Mouse (Mus musculus) brain, embryonic 14.5 days (tissue): ENCODE results near the gene Serpinh1. TPM values are rescaled to one million over a fixed set of nuclear protein-coding genes. Genes with fewer than 3 reads are reported as not detected.
A peak's percentile ranks its signal among the peaks of the same experiment; 100 is the strongest.

Source experiments
- DNase-seq: peaks from one replicate; pipeline ENCODE4 v3.0.0-alpha.2; 2011; ENCODE audit warnings: low read depth
- CTCF ChIP-seq: fragments of 200-500 bp; IDR thresholded peaks from 2 replicates; pipeline ENCODE4 v1.5.1; 2012; ENCODE audit warnings: inconsistent platforms, mild to moderate bottlenecking, moderate library complexity, borderline replicate concordance; ENCODE audit not compliant: insufficient read depth, insufficient read length; ENCODE audit errors: extremely low read depth
- POLR2A ChIP-seq: fragments of 200-500 bp; IDR thresholded peaks from 2 replicates; pipeline ENCODE4 v1.6.1; 2012; ENCODE audit warnings: mild to moderate bottlenecking, inconsistent platforms, borderline replicate concordance; ENCODE audit not compliant: poor library complexity, insufficient read depth, insufficient read length, severe bottlenecking; ENCODE audit errors: extremely low read depth
- polyA plus RNA-seq: library from polyadenylated mRNA; depleted of rRNA; stranded (reverse); fragments of >200 nt; gene quantifications from 2 replicates; pipeline ENCODE4 v1.2.3, GENCODE M21; 2012

The Serpinh1 gene
- polyA plus RNA-seq, 1 experiment, result 283 TPM

- TF ChIP-seq CTCF (no peak), POLR2A (no peak)
- no peak for DNase-seq
Observed at GRCm38 (mm10) chr7:99349782-99350720, 3.0 kb downstream of the Serpinh1 start.

- DNase-seq, result no peak
- TF ChIP-seq CTCF, result no peak
- no peak for TF ChIP-seq POLR2A
Observed at GRCm38 (mm10) chr7:99348883-99349282, 4.2 kb downstream of the Serpinh1 start.

GRCm38 (mm10) chr7:99347268-99347667, 5.8 kb downstream of the Serpinh1 start:
- DNase-seq, result no peak
- TF ChIP-seq CTCF, result no peak
- no peak for TF ChIP-seq POLR2A

- no peak for DNase-seq
- TF ChIP-seq CTCF, result no peak
- TF ChIP-seq POLR2A, result no peak
Observed at GRCm38 (mm10) chr7:99343577-99343976, 9.5 kb downstream of the Serpinh1 start.

- no peak for DNase-seq
- no peak for TF ChIP-seq CTCF
Observed at GRCm38 (mm10) chr7:99340736-99341135, 12.3 kb downstream of the Serpinh1 start.

GRCm38 (mm10) chr7:99332774-99333480, 20.1 kb downstream of the Serpinh1 start:
- DNase-seq, result peak; percentile 87
- peak; percentile 94 for TF ChIP-seq CTCF
- TF ChIP-seq POLR2A, result no peak

- TF ChIP-seq CTCF (no peak), POLR2A (no peak)
- no peak for DNase-seq
Observed at GRCm38 (mm10) chr7:99330012-99330411, 23.0 kb downstream of the Serpinh1 start.

- TF ChIP-seq CTCF (no peak), POLR2A (no peak)
- DNase-seq, result peak; percentile 62
Observed at GRCm38 (mm10) chr7:99328847-99329246, 24.2 kb downstream of the Serpinh1 start.

GRCm38 (mm10) chr7:99326128-99326527, 26.9 kb downstream of the Serpinh1 start:
- DNase-seq, result no peak
- TF ChIP-seq POLR2A (no peak), CTCF (no peak)

- no peak for DNase-seq
- TF ChIP-seq POLR2A, result no peak
Observed at GRCm38 (mm10) chr7:99324810-99325209, 28.2 kb downstream of the Serpinh1 start.

- DNase-seq, result no peak
- no peak for TF ChIP-seq CTCF
- TF ChIP-seq POLR2A, result no peak
Observed at GRCm38 (mm10) chr7:99323321-99323700, 29.7 kb downstream of the Serpinh1 start.

GRCm38 (mm10) chr7:99322691-99323320, 30.2 kb downstream of the Serpinh1 start:
- DNase-seq, result no peak
- TF ChIP-seq CTCF, result no peak
- TF ChIP-seq POLR2A, result no peak

GRCm38 (mm10) chr7:99320524-99320923, 32.5 kb downstream of the Serpinh1 start:
- no peak for TF ChIP-seq CTCF
- no peak for TF ChIP-seq POLR2A
- peak; percentile 40 for DNase-seq
